Mouse (Mus musculus) retina, adult 2 months (tissue): ENCODE measurements at regions not wholly inside any gene's neighbourhood (a gene's known extent, or its start where the extent isn't known, plus 50 kb on each side); places are given as distances from the start of the nearest gene placed in this dataset.

Experiments used
- DNase-seq: peaks from one replicate; pipeline ENCODE4 v3.0.0-alpha.2; 2012; ENCODE audit warnings: low read depth, low spot score

DNA sequence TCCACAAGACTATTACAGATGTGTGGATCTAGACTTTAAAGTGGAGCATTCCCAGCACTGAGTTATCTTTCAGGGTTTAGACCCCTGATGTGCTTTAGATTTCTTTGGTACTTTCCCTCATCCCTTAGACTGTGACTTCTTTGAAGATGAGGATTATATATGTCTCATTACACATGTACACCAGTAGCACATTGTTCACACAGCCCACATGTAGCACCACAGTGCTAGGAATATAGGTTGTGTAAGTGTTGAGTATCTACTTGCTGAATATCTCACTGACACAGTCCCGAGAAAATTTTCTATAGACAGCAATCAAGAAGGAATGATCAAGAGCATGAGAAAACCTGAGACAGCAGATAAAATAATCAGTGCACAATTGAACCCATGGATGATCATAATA is 243.4 kb upstream of the Brinp1 start:
- no peak for DNase-seq

DNA sequence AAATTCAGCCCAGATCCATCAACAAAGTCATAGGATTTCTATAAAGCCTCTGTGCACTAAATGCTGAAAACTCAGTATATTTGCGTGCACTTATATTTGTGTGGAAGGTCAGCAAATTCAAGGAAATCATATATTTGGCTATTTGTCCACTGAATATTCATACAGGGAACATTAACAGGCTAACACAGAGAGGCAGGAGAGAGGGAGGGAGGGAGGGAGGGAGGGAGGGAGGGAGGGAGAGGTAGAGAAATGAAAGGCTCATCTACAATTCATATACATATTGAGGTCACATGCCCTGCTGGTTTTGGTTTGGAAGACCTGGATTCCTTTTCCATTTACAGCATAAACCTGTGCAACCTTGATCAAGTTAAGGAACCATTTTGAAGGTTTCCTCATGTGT is 241.9 kb upstream of the Brinp1 start:
- no peak for DNase-seq

DNA sequence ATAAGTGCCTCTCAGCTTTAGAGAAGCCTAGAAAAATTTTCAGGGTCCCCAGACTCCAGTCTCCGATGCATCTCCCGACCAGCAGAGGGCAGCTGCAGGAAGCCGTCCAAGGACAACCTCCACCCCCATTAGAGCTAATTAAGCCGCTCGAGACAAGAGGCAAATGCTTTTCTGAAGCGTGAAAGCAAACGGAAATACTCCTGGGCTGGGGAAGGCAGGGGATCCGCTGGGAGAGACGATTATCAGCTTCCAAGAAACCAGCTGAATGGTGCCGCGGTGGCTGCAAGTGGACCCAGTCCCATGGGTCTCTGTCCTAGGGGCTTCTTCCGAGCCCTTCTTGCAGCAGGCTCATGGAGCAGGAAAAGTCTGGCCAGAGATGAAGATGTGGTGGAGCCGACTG is 241.4 kb upstream of the Brinp1 start:
- DNase-seq = peak; percentile 30
